Mouse (Mus musculus): ENCODE measurements around the gene Cda. TPM values are rescaled to one million over a fixed set of nuclear protein-coding genes. Genes with fewer than 3 reads are reported as not detected.

Gene Cda
- polyA plus RNA-seq, 1 experiment from 2014 or later: 8.9 TPM

DNA sequence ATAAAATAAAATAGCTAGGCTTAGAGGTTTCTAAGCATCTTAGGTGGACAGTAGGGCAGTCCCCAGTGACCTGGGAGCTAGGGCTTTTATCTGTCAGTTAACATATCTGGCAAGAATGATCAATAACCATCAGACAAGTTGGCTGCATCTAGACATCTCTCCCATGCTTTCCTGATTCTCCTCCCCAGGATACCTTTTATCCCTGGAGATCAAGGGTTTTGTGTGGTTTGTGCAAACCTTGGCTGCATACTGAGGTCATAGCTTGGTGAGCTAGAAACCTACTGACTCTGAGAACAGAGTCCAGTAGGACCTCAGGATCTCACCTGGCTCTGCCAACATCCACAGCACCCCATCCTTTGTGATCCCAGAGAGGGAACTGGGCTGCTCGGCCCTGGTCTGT lies 20.5 kb downstream of the Cda start:
- Histone ChIP-seq H3K36me3 (no peaks in the 10 kb centered on the region), H3K4me2 (no peak overlapping the region), H3K4me1 (replicated peaks) (peaks cover 18% of the 10 kb centered on the region), H3K9ac (no peak overlapping the region), H3K27me3 (no peaks in the 10 kb centered on the region), H3K27ac (no peak overlapping the region), H3K9me3 (replicated peaks) (no peaks in the 10 kb centered on the region), H3K4me3 (no peak overlapping the region)
- 71% methylated on average over 1 of the region's 1 CpGs for WGBS
- ATAC-seq (replicated peaks; ENCODE audit: insufficient number of reproducible peaks, insufficient read depth, low FRiP score, low read depth): no peak

- no peaks in the 10 kb centered on the region for H3K36me3 ChIP-seq
- H3K27me3 ChIP-seq: no peaks in the 10 kb centered on the region
- peaks cover 18% of the 10 kb centered on the region for H3K4me1 ChIP-seq (replicated peaks)
- H3K9ac ChIP-seq: no peak overlapping the region
- H3K27ac ChIP-seq: no peak overlapping the region
- H3K4me3 ChIP-seq: no peak overlapping the region
- no peak overlapping the region for H3K4me2 ChIP-seq
- no peaks in the 10 kb centered on the region for H3K9me3 ChIP-seq (replicated peaks)
- ATAC-seq (replicated peaks; ENCODE audit: insufficient number of reproducible peaks, insufficient read depth, low FRiP score, low read depth): 0 out of 2 replicates have a peak, but pooled peaks have one; percentile 47
- WGBS: 66% methylated on average over 9 of the region's 9 CpGs
Observed at GRCm38 (mm10) chr4:138344891-138345545, 22.8 kb downstream of the Cda start.

DNA sequence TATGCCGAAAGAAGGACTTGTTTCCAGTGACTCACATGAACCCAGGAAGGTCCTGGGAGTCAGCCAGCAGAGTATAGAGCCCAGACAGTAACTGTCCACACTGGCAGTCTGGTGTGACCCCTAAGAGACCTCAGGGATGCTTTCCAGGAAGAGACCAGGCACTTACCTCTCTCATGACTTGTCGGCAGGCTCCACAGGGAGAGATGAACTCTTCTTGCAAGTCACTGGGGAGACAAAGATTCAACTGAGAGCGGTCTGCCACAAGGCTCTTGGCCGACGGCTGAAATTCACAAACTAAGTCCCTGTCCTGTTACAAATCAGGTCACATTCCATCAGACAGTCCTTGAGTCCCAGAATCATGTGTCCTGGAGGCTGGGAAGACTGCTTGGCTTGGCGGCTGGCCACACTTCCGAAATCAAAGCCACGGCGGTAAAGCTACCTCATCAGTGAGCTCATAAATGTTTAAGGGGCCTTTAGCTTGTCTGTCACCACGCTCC lies 24.4 kb downstream of the Cda start:
- no peaks in the 10 kb centered on the region for H3K36me3 ChIP-seq
- WGBS: 30% methylated on average over 10 of the region's 10 CpGs
- peak overlapping the region; percentile 59 for H3K27ac ChIP-seq
- H3K27me3 ChIP-seq: no peaks in the 10 kb centered on the region
- H3K9ac ChIP-seq: no peak overlapping the region
- peaks cover 18% of the 10 kb centered on the region for H3K4me1 ChIP-seq (replicated peaks)
- H3K4me3 ChIP-seq: no peak overlapping the region
- ATAC-seq (replicated peaks; ENCODE audit: insufficient number of reproducible peaks, insufficient read depth, low FRiP score, low read depth): no peak
- no peaks in the 10 kb centered on the region for H3K9me3 ChIP-seq (replicated peaks)
- peak overlapping the region; percentile 26 for H3K4me2 ChIP-seq

- Histone ChIP-seq H3K4me3 (no peak overlapping the region), H3K4me2 (0 out of 2 replicates have a peak overlapping the region, but pooled peaks have one; percentile 26), H3K9me3 (replicated peaks) (no peaks in the 10 kb centered on the region), H3K27me3 (no peaks in the 10 kb centered on the region), H3K9ac (no peak overlapping the region), H3K4me1 (replicated peaks) (peaks cover 18% of the 10 kb centered on the region), H3K27ac (peak overlapping the region; percentile 59), H3K36me3 (no peaks in the 10 kb centered on the region)
- ATAC-seq (replicated peaks; ENCODE audit: insufficient number of reproducible peaks, insufficient read depth, low FRiP score, low read depth): no peak
- 65% methylated on average over 6 of the region's 6 CpGs for WGBS
Observed at GRCm38 (mm10) chr4:138342778-138343177, 25.0 kb downstream of the Cda start.

DNA sequence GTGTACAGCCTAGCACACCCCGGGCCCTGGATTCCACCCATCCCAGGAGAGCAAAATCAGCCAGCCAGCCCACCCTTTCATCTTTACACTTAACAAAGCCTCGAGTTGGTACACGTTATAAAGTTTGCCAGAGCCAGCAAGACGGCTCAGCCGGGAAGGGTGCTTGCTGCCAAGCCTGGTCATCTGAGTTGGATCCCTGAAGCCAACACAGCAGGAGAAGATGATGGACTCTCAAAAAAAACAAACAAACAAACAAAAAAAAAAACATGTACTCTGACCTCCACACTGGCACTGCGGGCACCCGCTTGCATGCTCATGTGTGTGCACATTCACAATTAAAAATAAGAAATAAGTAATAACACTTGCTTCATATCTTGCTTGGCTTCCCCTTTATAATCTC lies 25.7 kb downstream of the Cda start:
- WGBS: 80% methylated on average over 7 of the region's 7 CpGs
- Histone ChIP-seq H3K27me3 (no peaks in the 10 kb centered on the region), H3K36me3 (no peaks in the 10 kb centered on the region), H3K4me1 (replicated peaks) (peaks cover 18% of the 10 kb centered on the region), H3K4me2 (no peak overlapping the region), H3K27ac (no peak overlapping the region), H3K9ac (no peak overlapping the region), H3K4me3 (no peak overlapping the region), H3K9me3 (replicated peaks) (no peaks in the 10 kb centered on the region)
- ATAC-seq (replicated peaks; ENCODE audit: insufficient number of reproducible peaks, insufficient read depth, low FRiP score, low read depth): no peak

DNA sequence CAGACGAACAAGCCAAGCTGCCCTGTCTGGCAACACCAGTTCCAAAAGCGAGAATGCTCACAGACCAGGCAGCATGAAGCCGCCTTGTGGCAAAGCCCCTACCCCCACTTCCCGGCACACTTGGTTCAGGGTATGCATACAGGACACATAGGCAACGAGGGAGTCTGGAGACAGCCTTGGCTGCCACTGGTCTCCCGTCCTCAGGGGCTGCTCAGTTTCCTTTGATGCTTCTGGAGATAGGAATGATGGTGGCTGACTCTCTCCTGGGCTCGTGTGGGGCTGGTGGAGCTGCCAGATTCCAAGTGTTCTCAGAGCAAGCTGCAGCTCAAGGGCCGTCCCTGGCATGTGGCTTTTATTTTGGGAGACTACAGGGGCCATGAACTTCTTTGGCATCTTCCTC lies 26.4 kb downstream of the Cda start:
- H3K4me2 ChIP-seq: no peak overlapping the region
- no peaks in the 10 kb centered on the region for H3K27me3 ChIP-seq
- no peak overlapping the region for H3K27ac ChIP-seq
- H3K36me3 ChIP-seq: no peaks in the 10 kb centered on the region
- peaks cover 18% of the 10 kb centered on the region for H3K4me1 ChIP-seq (replicated peaks)
- no peak for ATAC-seq (replicated peaks; ENCODE audit: insufficient number of reproducible peaks, insufficient read depth, low FRiP score, low read depth)
- no peak overlapping the region for H3K4me3 ChIP-seq
- no peaks in the 10 kb centered on the region for H3K9me3 ChIP-seq (replicated peaks)
- WGBS: 55% methylated on average over 8 of the region's 8 CpGs
- no peak overlapping the region for H3K9ac ChIP-seq

DNA sequence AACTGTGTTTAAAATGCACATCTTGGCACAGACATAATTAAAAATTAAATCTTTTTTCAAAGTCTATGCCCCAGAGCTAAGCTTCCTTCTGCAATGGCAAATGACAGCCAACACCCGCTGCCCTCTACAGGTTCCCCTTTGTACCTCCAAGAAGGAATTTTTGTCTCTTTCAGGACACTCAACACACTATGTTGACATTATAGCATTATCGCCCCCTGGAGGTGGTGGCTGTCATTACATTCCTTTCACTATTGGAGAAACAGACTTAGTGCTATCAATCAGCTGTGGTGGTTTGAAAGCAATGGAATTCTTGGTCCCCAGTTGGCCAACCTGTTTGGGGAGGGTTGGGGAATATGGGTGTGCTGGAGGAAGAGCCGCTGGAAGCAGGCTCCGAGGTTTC lies 27.8 kb downstream of the Cda start:
- no peak for ATAC-seq (replicated peaks; ENCODE audit: insufficient number of reproducible peaks, insufficient read depth, low FRiP score, low read depth)
- Histone ChIP-seq H3K27me3 (no peaks in the 10 kb centered on the region), H3K4me1 (replicated peaks) (peaks cover 17% of the 10 kb centered on the region), H3K4me3 (no peak overlapping the region), H3K9ac (no peak overlapping the region), H3K4me2 (no peak overlapping the region), H3K9me3 (replicated peaks) (no peaks in the 10 kb centered on the region), H3K36me3 (no peaks in the 10 kb centered on the region), H3K27ac (no peak overlapping the region)
- 25% methylated on average over 4 of the region's 4 CpGs for WGBS

- Histone ChIP-seq H3K4me3 (no peak overlapping the region), H3K4me2 (no peak overlapping the region), H3K4me1 (replicated peaks) (peaks cover under 1% of the 10 kb centered on the region), H3K27me3 (no peaks in the 10 kb centered on the region), H3K27ac (no peak overlapping the region), H3K9me3 (replicated peaks) (no peaks in the 10 kb centered on the region), H3K36me3 (no peaks in the 10 kb centered on the region), H3K9ac (no peak overlapping the region)
- ATAC-seq (replicated peaks; ENCODE audit: insufficient number of reproducible peaks, insufficient read depth, low FRiP score, low read depth): no peak
- WGBS: 70% methylated on average over 9 of the region's 9 CpGs
Observed at GRCm38 (mm10) chr4:138337341-138337740, 30.5 kb downstream of the Cda start.

GRCm38 (mm10) chr4:138336876-138337275 lies 30.9 kb downstream of the Cda start:
- Histone ChIP-seq H3K9ac (no peak overlapping the region), H3K36me3 (no peaks in the 10 kb centered on the region), H3K4me3 (no peak overlapping the region), H3K9me3 (replicated peaks) (no peaks in the 10 kb centered on the region), H3K27me3 (0 out of 2 replicates have a peak, but pooled peaks cover 2% of the 10 kb centered on the region), H3K27ac (no peak overlapping the region), H3K4me1 (replicated peaks) (no peaks in the 10 kb centered on the region; the same call in 1 of the 2 replicates), H3K4me2 (no peak overlapping the region)
- 57% methylated on average over 5 of the region's 5 CpGs for WGBS
- ATAC-seq (replicated peaks; ENCODE audit: insufficient number of reproducible peaks, insufficient read depth, low FRiP score, low read depth): no peak

- no peak for ATAC-seq (replicated peaks; ENCODE audit: insufficient number of reproducible peaks, insufficient read depth, low FRiP score, low read depth)
- H3K4me1 ChIP-seq (replicated peaks): no peaks in the 10 kb centered on the region
- H3K4me3 ChIP-seq: no peak overlapping the region
- H3K36me3 ChIP-seq: no peaks in the 10 kb centered on the region
- H3K4me2 ChIP-seq: no peak overlapping the region
- H3K27ac ChIP-seq: no peak overlapping the region
- WGBS: 85% methylated on average over 6 of the region's 6 CpGs
- no peak overlapping the region for H3K9ac ChIP-seq
- H3K9me3 ChIP-seq (replicated peaks): no peaks in the 10 kb centered on the region
- H3K27me3 ChIP-seq: peaks cover 12% of the 10 kb centered on the region; the same call in 1 of the 2 replicates
Observed at GRCm38 (mm10) chr4:138335648-138336047, 32.1 kb downstream of the Cda start.

DNA sequence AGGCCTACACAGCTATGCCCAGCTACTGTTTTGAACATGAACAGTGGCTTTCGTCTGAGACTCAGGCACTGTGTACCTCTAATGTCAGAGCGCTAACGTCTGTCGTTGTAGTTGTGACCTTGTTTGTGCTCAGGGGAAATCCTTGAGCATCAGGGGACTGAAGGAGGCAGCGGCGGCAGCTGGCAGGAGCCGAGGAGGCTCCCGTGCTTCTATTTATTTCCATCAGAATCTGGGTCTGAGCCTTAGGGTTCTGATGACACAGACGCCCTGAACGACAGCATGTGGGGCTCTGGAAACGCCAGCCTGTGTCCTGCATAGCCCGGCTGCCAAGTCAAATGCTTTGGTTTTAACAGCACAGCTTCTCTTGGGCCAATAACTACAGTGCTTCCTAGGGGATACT lies 32.8 kb downstream of the Cda start:
- 73% methylated on average over 12 of the region's 12 CpGs for WGBS
- no peak for ATAC-seq (replicated peaks; ENCODE audit: insufficient number of reproducible peaks, insufficient read depth, low FRiP score, low read depth)
- Histone ChIP-seq H3K9me3 (replicated peaks) (no peaks in the 10 kb centered on the region), H3K4me2 (no peak overlapping the region), H3K27me3 (peaks cover 12% of the 10 kb centered on the region; the same call in 1 of the 2 replicates), H3K9ac (no peak overlapping the region), H3K27ac (no peak overlapping the region), H3K36me3 (no peaks in the 10 kb centered on the region), H3K4me1 (replicated peaks) (no peaks in the 10 kb centered on the region), H3K4me3 (no peak overlapping the region)

DNA sequence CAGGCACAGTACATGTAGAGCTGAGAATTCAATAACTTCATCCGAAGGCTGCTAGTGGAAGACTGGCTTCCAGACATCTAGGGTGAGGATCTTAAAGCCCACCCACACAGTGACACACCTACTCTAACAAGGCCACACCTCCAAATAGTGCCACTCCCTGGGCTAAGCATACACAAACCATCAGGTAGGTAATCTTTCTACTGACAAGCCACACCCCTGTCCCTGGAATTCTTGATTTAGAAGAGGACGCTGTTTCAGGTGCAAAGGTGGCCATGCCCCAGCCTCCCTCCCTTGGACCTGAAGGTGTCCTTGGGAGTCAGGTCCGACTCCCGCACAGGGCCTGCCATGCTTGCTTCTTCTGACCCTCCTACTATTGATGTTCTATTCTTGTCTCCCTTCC lies 34.7 kb downstream of the Cda start:
- H3K36me3 ChIP-seq: no peaks in the 10 kb centered on the region
- 72% methylated on average over 4 of the region's 4 CpGs for WGBS
- H3K9me3 ChIP-seq (replicated peaks): no peaks in the 10 kb centered on the region
- no peak for ATAC-seq (replicated peaks; ENCODE audit: insufficient number of reproducible peaks, insufficient read depth, low FRiP score, low read depth)
- H3K4me1 ChIP-seq (replicated peaks): no peaks in the 10 kb centered on the region
- no peak overlapping the region for H3K4me3 ChIP-seq
- no peak overlapping the region for H3K27ac ChIP-seq
- H3K4me2 ChIP-seq: no peak overlapping the region
- H3K9ac ChIP-seq: no peak overlapping the region
- H3K27me3 ChIP-seq: peaks cover 12% of the 10 kb centered on the region; the same call in 1 of the 2 replicates
